Mouse (Mus musculus) bone marrow, adult 2 months (tissue): ENCODE results near the gene Vps26a.

Source experiments
- CTCF ChIP-seq: fragments of 200-500 bp; IDR thresholded peaks from 2 replicates; pipeline ENCODE4 v1.5.1; 2011; ENCODE audit warnings: low read length, control low read depth; ENCODE audit not compliant: control insufficient read depth, insufficient read depth
- POLR2A ChIP-seq: fragments of 200-500 bp; IDR thresholded peaks from 2 replicates; pipeline ENCODE4 v1.6.1; 2011; ENCODE audit warnings: low read depth, mild to moderate bottlenecking, control low read depth, low read length, borderline replicate concordance; ENCODE audit not compliant: control insufficient read depth

DNA sequence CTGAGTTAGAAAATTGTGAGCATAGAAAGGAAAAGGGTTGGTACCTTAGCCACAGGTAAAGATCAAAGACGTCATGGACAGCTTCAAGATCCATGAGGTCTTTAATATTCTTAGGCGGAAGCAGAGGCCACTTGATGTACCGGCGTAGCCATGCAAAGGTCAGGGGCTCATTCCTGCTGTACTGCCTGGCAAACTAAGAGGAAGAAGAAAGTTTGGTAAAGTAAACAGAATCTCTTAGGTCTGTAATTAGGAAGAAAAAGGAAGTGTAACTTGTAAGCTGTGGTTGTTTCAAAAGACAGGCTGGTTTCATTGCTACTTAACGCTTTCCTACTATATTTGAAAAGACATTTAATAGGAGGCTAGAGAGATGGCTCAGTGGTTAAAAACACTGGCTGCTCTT lies 56.2 kb downstream of the Vps26a start:
- no peak for TF ChIP-seq CTCF
- no peak for TF ChIP-seq POLR2A
